Mouse (Mus musculus) cerebellum, postnatal 14 days (tissue): ENCODE data around the gene 4921539E11Rik.
A peak's percentile ranks its signal among the peaks of the same experiment; 100 is the strongest.

Source experiments
- DNase-seq, 2 experiments: peaks; one replicate each; pipeline ENCODE4 v3.0.0; 2021; ENCODE audit warnings: mixed read lengths in 2 of 2

4921539E11Rik gene

DNA sequence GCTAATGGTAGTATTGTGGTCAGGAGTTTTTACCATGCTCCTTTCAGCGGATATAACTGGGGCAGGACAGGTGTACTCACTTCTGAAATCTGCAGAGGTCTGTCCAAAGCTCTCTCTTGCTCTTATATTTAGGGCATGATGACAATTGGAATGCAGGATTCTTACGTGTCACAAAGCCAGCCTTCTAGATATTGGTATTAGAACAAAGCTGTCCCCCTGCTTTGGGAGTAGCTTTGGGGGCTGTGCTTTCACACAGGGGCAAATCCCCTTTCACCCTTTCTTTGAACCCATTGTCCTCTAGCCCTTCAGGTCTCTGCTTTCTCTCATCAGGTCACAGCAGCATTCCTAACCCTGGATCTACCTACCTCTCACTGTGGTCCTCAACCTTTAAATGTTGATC lies at the start of gene 4921539E11Rik:
TSS of gene 4921539E11Rik (minus strand) at position 101 of the 400 bp plus-strand sequence.
- no peak for DNase-seq

DNA sequence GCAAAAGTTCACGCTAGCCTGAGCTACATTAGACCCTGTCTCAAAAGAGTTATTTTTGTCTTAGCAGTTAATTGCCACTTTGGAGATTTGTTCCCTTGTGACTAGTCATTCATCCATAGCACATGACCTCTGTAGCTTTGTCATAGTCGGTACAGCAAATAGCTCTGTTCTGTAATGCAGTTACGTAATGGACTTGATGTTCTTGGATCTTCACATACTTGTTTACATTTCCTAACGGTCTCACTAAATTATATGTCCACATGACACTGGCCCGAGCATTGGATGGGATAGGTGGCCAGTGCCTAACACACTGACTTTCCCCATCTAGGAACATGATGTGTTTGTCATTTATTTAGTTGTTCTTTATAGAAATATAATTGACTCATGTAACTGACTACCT lies 44.5 kb upstream of the 4921539E11Rik start:
- DNase-seq: no peak

DNA sequence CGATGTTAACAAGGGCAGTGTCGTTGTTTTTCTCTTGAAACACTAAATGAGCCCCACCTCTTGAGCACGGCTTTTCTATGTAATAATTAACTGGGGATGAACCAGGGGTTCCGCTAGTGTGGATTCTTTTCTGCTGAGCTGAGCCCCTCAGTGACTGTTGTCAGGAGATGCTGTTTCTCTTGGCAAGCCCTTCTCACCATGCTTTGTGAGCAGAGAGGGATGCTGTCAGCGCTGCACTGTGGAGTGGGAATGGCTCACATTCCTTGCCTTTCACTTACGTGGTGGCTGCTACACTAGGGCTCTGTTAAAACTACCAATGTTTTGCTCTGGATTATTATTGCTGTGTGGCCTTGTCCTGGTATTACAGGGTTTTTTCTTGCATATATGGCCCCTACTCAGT lies 38.7 kb upstream of the 4921539E11Rik start:
- no peak for DNase-seq

DNA sequence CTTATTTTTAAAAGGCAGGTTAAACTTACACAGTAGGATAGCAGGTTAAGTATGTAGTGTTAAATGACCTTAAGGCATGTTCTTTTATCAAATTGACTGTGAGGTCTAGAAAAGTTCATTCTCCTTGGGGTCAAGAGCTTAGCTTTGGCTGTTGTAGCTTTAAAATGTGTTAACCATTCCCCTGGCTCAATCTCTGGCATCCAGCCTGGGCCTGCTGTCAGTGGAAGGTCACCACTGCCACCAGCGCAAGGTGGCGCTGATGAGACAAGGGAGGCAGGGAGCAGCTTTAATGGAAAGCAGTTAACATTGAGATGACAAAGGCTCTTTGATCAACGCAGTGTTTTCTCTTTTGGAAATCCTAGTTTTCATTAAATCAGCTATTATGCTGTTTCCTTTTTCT lies 36.3 kb upstream of the 4921539E11Rik start:
- peak in 1 of 2 experiments; percentile 46 for DNase-seq

DNA sequence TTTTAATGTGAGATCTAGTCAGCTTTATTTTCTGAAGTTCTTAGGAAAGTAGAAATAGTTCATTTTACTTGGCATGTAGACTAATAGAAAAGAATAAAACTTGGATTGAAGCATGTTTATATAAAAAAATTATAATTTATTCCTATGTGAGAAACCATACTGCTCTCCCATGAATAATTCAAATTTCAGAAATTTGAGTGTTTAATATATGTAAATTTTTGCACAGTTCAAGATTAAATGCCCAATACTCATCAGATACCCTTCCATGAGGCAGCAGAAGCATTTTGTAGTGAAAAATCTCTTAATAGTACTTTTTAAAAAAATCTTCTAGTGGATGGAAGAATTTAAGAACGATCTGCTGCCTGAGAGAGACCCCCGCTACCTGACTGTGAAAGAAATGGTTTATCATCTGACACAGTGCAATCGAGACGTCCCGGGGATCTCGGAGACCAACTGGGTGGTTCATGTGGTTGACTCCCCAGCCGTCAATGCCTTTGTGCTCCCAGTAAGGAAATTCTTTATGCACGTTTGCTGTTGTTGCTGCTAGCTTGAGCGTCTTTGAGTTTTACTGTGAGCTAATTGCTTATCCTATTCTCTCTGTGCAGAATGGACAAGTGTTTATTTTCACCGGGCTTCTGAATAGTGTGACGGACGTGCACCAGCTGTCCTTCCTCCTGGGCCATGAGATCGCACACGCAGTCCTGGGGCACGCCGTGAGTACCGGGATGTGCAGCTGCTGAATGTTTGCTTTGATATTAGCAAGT lies 34.2 kb upstream of the 4921539E11Rik start:
- DNase-seq: no peak

DNA sequence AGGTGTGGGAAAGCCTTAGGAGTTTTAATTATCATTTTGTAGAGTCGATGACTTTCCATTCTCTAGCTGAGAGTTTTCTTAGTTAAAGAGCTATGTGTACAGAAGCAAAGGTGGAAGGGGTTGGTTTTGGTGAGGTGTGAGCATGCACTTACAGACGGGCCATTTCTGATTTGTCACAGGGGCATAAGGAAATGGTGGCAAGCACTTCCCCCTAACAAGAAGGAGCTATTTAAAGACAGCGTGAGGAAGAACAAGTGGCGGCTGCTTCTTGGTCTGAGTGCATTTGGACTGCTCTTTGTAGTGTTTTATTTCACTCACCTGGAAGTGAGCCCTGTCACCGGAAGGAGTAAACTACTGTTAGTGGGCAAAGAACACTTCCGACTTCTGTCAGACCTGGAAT lies 30.8 kb upstream of the 4921539E11Rik start:
- DNase-seq: no peak

DNA sequence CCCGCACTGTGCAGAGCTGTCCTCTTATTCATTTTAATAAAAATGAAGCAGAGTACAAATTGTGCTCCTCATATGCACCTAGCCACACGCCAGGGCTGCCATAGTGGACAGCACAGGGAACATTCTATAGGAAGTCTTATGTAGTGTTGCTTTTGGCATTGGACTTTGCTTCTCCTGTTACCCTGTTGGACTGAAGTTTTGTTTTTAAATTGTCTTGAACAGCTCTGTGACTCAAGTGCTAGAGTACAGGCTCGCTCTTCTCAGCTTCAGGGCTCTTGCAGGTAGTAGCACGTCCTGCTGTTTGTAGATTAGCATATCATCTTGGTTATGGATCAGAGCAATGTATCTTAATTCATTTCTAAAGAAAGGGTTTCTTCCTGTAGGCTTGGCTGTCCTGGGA lies 25.2 kb upstream of the 4921539E11Rik start:
- no peak for DNase-seq

DNA sequence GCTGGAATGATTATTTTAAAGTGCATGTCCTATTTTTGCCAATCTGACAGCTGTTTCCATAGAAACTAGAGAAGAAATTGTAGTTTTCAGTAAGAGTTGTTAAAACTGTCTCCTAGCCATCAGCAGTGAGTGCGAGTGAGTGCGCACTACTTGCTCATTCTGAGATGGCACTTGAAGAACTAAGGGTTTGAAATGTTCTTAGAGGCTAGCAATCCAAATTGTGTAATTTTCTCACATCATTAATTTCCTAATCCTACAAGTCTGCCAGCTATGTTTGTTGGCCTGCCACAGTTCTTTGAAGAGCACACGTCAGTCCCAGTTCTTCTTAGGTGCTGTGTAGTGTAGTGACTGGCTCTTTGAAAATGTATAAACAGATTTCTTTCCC lies 23.9 kb upstream of the 4921539E11Rik start:
- peak in 1 of 2 experiments; percentile 14 for DNase-seq

DNA sequence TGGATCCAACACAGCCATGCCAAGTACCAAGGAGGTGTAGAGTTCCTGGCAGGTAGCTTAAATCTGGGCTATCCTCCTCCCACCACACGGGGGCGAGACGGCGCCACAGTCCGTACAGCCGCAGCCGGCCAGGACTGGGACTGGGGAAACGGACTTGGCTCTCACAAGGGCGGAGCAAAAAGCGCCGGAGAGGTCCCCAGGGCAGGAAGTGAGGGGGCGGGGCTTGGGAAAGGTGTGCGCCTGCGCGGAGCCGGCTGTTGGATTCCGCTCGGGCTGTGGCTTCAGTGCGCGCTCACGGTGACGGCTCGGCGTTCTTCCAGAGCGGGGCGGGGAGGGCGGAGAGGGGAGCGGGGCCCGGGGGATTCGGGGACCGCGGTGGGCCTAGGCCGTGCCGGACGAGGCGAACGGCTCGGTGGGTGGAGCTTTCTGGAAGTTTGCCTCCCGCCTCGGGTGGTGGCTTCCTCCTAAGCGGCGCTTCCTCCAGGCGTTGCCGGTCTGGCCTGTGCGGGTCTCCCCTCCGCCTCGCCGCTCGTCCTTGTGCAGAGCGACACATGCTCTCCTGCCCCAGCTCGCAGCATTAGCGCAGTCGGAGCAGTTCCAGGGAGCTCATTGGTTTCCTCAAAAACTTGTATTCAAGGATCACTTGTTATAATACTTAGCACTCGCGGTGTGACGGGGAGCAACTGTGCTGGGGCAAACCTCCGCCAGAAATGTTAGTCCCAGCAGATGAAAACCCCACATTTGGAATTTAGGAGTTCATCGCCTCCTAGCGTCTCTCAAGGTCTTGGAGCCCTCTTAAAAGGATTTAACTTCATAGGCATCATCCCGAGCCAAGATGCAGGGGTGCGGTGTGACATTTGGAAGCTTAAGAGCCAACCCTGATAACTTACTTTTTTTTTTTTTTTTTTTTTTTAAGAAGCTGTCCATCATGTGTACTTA lies 23.2 kb upstream of the 4921539E11Rik start, which contains the start of gene Oma1:
TSS of gene Oma1 (plus strand) at position 226 of the 939 bp plus-strand sequence.
- DNase-seq: peak; percentile 100

DNA sequence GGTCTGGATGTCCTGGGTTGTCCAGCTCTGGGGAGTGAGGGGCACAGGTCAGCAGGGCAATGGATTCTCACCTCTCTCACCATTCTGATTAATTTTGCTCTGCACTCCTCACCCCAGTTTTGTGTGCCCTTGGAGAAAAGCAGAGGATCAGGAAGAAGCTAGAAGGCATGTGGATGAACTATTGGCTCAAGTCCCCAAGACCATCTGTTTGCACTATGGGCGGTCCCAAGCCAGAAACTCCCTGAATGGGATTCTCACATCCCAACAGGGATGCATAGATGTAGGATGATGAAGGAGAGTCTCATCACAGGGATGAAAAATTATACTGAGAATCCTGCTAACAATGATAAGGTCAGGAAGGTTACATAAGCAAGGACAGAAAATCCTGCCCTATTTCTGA lies 13.2 kb upstream of the 4921539E11Rik start:
- DNase-seq: peak; percentile 64 to 77

DNA sequence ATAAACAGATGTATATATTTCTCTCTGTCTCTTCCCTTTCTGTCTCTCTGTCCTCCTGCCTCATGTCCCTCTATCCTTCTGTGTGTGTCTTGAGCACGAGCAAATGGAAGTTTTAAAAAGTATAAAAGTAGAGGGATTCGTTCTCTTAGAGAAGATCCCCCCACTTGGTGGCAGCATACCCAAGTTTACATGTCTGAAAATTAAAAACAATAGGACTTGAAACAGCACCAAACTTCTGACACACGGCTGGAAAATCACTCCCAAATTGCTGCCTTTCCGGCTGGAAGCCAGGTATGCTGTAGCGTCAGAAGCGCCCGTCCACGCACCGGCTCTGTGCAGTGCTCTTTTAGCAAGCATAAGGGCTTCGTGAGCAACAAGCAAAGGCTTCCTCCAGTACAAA lies 8.7 kb upstream of the 4921539E11Rik start:
- DNase-seq: peak; percentile 19 to 22

DNA sequence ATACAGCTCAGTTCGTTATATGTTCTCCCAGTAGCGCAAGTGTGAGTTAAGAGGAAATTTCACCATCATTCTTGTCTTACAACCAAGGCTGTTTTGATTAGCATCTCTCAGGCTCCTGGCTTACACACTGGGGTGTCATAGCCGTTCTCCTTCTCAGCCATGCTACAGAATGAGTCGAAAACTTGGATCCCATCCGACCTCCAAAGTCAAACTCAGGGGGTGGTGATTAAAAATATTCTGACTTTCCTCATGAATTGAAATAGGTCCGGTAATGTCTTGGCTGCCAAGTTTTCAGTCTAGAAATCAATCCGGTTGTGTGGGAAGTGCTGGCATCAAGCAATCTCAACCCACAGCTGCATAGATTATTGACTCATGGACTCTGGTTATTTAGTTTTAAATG lies 2.3 kb downstream of the 4921539E11Rik start:
- DNase-seq: no peak

DNA sequence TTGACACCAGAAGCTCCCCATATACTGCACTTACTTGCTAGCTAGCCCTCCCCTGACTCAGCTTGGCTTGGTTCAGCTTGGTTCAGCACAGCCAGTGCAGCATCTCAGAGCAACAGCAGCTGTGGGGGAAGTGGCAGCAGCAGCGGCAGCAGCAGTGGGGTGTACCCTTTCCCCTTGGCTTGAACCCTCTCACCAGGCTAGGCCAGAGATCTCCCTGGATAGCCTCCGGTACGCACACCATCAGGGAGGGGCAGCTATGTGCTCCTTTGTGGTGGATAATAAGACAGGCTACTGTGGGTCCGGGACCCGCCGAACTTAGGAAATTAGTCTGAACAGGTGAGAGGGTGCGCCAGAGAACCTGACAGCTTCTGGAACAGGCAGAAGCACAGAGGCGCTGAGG lies 17.6 kb downstream of the 4921539E11Rik start:
- no peak for DNase-seq

DNA sequence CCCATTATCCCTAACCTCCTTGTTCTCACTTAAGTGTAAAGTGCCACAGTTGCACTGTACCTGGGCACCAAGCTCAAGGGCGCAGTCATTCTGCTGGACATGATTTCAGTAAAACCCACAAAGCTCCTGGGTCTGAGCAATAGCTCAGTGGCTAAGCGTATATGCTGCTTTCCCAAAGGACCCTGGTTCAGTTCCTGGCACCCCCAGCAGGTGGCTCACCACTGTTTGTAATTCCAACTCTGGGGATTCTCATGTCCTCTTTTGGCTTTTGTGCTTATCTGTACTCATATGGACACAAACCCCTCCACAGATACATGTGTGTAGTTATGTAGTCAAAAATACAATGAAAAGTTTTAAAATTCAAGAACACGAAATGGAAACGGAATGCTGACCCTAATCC lies 21.3 kb downstream of the 4921539E11Rik start:
- peak; percentile 6 to 14 for DNase-seq

DNA sequence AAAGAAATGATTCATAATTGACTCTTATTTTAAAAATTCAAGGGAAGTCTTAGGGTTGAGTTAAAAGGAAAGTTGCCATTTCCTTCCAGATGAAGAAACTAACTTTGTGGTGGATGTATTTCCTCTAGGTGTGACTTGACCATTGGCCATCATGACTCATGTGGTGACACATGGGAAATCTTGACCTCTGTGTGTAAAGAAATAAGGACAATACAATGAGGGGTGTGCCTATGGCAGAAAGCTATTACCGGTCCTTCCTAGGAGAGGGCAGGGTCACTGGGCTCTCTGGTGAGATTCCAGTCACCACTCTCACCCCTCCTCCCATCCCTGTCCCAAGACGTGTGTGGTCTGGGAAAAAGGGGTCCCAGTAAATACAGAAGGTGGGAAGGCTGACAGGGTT lies 25.5 kb downstream of the 4921539E11Rik start:
- no peak for DNase-seq

DNA sequence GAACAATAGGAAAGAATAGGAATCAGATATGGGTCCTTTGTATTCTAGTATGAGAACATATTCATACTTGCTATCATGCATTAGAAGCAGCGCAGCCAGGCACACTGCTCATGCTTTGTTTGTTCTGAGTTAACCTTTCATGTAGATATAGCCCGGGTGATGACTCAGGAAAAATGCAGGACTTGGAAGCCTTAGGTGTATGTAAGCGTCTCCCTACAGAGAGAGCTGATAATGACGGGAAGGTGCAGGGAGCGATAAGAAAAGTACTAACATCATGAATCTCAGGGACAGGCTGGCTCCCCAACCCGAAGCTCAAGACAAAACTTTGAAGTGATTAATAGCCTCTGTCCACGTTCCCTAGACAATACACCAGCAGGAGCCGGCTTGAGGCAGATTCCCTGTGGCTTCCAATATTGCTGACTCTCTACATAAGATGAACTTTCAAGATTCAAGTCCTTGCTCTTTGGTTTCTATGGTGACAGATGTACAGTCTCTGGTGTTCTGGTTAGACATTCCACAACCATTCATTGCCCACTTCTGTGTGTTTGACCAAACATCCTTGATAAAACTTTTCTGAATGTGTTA lies 26.8 kb downstream of the 4921539E11Rik start:
- DNase-seq: no peak

DNA sequence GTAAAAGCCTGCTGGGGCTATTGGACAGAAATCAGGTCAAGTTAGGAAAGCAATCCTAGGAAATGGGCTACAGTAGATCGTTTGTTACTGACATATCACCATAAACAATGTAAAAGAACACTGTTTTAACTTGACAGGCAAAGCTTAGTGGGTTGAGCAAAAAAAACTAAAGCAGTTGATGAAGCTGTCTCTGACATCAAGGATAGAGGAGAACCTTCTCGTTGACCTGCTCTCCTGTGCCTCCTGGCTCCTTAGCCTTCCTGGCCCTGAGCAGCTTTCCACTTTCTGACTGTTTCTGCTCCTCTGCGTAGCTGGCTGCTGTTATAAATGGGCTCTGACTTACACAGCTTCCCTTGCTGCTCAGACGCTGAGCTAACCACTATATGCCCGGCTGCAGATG lies 27.3 kb downstream of the 4921539E11Rik start:
- DNase-seq: no peak

DNA sequence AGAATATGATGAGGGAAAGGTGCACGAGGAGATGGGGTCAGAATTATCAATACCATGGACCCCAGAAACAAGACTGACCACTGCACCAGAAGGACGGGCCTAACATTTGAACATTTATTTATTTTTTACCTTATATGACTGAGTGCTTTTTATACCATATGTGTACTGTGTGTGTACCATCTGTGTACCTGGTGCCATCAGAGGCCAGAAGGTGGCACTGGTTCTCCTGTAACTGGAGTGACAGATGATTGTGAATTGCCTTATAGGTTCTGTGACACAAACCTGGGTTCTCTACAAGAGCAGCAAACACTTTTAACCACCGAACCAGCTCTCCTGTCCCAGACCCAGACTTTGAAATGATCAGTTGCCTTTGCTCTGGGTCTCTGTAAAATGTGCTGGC lies 31.8 kb downstream of the 4921539E11Rik start:
- DNase-seq: peak; percentile 21 to 23

DNA sequence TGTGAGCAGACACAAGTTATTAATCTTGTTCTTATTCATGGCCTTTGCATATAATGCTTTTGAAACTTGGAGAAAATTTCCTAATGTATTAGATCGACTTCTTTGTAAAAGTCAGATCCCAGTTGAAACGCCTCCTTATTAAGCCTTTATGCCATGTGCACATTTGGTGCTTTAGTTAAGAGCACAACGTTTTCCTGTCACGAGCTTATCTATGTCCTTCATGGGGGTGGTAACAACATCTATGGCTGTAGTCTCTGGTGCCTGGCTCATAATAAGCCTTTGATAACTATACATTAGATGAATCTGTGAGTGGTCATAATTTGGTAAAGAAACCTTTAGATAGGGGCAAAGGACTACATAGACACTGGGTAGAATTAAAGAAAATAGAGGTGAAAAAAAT lies 36.8 kb downstream of the 4921539E11Rik start:
- no peak for DNase-seq

DNA sequence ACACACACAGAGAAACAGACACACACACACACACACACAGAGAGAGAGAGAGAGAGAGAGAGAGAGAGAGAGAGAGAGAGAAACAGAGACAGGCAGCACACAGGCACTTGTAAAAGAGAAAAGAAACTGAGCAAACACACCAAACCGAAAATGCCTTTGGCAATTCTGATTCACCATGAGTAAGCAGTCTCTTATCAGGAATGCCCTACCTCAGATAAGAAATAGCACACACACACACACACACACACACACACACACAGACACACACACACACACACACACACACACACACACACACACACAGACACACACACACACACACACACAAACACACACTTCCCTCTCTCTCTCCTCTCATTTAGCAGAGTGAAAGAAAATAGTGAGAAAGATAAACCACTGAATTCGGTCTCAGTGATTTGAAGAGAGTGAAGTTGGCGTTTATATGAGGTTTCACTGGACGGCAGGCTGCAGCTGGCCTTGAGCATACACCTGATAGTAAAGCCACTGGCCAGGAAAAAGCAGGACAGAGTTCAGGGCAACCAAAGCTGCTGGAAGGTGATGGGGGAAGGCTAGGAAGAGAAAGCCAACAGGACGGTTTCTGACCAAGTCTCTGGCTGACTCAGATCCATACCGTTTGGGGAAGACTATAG lies 41.1 kb downstream of the 4921539E11Rik start:
- DNase-seq: no peak

DNA sequence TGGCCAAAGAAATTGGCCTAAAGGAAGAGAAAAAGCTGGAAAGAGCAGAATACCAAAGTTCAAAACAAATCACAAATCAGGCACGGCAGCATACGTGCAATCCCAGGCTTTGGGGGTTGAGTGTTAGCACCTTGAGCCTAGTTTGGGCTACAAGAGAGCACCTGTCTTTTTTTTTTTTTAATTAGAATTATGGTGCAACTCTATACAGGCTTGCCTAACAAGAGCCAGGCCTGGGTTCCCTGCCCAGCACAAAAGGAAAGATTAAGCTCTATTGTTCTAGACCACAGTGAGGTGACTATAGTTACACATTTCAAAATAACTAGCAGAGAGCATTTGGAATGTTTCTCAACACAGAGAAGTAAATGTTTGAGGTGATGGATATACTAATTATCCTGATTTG lies 42.9 kb downstream of the 4921539E11Rik start:
- DNase-seq: no peak

DNA sequence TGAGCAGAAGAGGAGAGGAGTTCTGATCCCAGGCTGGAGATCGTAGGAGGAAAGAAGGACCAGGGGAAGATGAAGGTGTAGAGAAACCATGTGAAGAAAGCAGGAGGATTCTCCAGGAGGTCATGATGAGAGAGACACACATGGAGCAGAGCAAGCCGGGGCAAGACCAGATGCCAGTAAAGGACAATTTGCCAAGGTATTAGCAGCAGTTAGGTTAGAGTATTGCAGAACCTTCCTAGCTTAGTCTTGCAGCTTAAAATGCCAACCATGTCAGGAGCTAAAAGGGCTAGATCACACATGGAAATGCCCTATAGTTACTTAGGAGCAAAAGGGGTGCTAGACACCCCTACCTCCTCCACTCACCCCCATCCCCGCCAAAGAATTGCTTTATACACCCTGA lies 43.4 kb downstream of the 4921539E11Rik start:
- DNase-seq: no peak

DNA sequence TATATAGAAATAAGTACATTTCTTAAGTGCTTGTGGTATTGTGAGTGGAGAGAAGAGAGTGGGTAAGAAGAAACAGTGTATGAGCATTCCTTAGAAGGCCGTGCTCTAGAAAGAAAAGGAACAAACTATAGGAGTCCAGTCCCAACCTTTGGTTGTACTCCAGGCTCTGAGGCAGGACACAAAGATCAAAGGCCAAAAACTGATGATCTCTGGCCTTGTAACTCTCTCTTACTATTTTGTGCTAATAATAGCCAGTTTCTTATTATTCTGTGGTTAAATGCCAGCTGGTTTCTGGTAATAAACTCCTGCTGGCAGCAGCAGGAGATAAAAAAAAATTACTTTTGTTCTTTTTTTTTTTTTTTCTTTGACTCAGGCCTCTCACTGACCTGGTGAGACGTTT lies 58.5 kb downstream of the 4921539E11Rik start:
- no peak for DNase-seq
